Mouse (Mus musculus) heart, embryonic 14.5 days (tissue): Measurements from ENCODE around the gene Htr1d. TPM values are rescaled to one million over a fixed set of nuclear protein-coding genes. Genes with fewer than 3 reads are reported as not detected.
A peak's percentile ranks its signal among the peaks of the same experiment; 100 is the strongest.

ENCODE experiments used
- ATAC-seq: fragments of 200-750 bp; cut with Nextera tagmentation; 2 replicates; pipeline ENCODE4 v1.8.0; 2017; ENCODE audit warnings: low read depth, moderate TSS enrichment; ENCODE audit not compliant: insufficient number of reproducible peaks, insufficient read depth, low FRiP score
- H3K27ac ChIP-seq, 2 experiments: fragments of 200-500 bp in 1 of 2; fragments of 300-500 bp in 1 of 2; sonication (generic) in 1 of 2; replicated peaks in 1 of 2; 2 replicates each; pipeline ENCODE4 v1.5.1; 2012 to 2014; ENCODE audit warnings: low read depth in 2 of 2, low read length in 2 of 2, control low read depth in 1 of 2, mild to moderate bottlenecking in 1 of 2, mixed read lengths in 1 of 2; ENCODE audit not compliant: control insufficient read depth in 1 of 2, insufficient read depth in 1 of 2
- H3K27me3 ChIP-seq: fragments of 300-500 bp; sonication (generic); 2 replicates; pipeline ENCODE4 v1.6.1; 2014; ENCODE audit warnings: mild to moderate bottlenecking, low read length, control low read depth; ENCODE audit not compliant: control insufficient read depth, insufficient read depth
- H3K36me3 ChIP-seq: fragments of 300-500 bp; sonication (generic); 2 replicates; pipeline ENCODE4 v1.6.1; 2014; ENCODE audit warnings: mild to moderate bottlenecking, control low read depth, low read length, mixed read lengths; ENCODE audit not compliant: control insufficient read depth, insufficient read depth
- H3K4me1 ChIP-seq, 2 experiments: fragments of 200-500 bp in 1 of 2; fragments of 300-500 bp in 1 of 2; sonication (generic) in 1 of 2; 2 replicates each; pipeline ENCODE4 v1.6.1; 2012 to 2014; ENCODE audit warnings: low read length in 2 of 2, control low read depth in 1 of 2, mixed read lengths in 1 of 2; ENCODE audit not compliant: control insufficient read depth in 2 of 2, insufficient read depth in 2 of 2
- H3K4me2 ChIP-seq: fragments of 300-500 bp; sonication (generic); 2 replicates; pipeline ENCODE4 v1.6.1; 2014; ENCODE audit warnings: mild to moderate bottlenecking, low read length
- H3K4me3 ChIP-seq, 2 experiments: fragments of 200-500 bp in 1 of 2; fragments of 300-500 bp in 1 of 2; sonication (generic) in 1 of 2; 2 replicates each; pipeline ENCODE4 v1.5.1; 2012 to 2014; ENCODE audit warnings: low read length in 2 of 2, mild to moderate bottlenecking in 2 of 2, control low read depth in 1 of 2, low read depth in 1 of 2, moderate library complexity in 1 of 2; ENCODE audit not compliant: control insufficient read depth in 1 of 2, insufficient read depth in 1 of 2
- H3K9ac ChIP-seq: fragments of 300-500 bp; sonication (generic); 2 replicates; pipeline ENCODE4 v1.6.1; 2014; ENCODE audit warnings: mild to moderate bottlenecking, low read length
- H3K9me3 ChIP-seq: fragments of 300-500 bp; sonication (generic); 2 replicates; pipeline ENCODE4 v1.6.1; 2016; ENCODE audit warnings: low read length, control low read depth; ENCODE audit not compliant: control insufficient read depth
- WGBS: fragments of 180-500 bp; shearing (Covaris S2); extraction: QIAGEN DNeasy Blood & Tissue Kit; methylation state at CpG from one replicate; pipeline ENCODE4 v1.1.7; 2014; 5-methylcytosine and 5-hydroxymethylcytosine counted together
- polyA plus RNA-seq: library from polyadenylated mRNA; unstranded; fragments of >200 nt; fragmentation: Nextera tagmentation; extraction: Ambion mirVana; gene quantifications from 2 replicates; pipeline ENCODE4 v1.2.1, GENCODE M21; 2014

Gene Htr1d
- polyA plus RNA-seq, 1 experiment from 2014 or later = not detected

GRCm38 (mm10) chr4:136469941-136470346, 46.6 kb downstream of the Htr1d start:
- Histone ChIP-seq H3K27me3 (no peaks in the 10 kb centered on the region), H3K4me2 (peak overlapping the region; percentile 70), H3K36me3 (no peaks in the 10 kb centered on the region), H3K9me3 (no peaks in the 10 kb centered on the region), H3K4me3 (peak overlapping the region; percentile 72 to 97), H3K4me1 (peaks cover 7 to 51% of the 10 kb centered on the region in 2 experiments), H3K27ac (peak overlapping the region; percentile 94 to 99), H3K9ac (peak overlapping the region; percentile 97)
- ATAC-seq = peak; percentile 84
- WGBS = under 1% methylated on average over 34 of the region's 55 CpGs

GRCm38 (mm10) chr4:136470347-136471071, 47.2 kb downstream of the Htr1d start:
- Histone ChIP-seq H3K9ac (peak overlapping the region; percentile 97), H3K4me1 (peaks cover 7 to 51% of the 10 kb centered on the region in 2 experiments), H3K4me3 (peak overlapping the region; percentile 72 to 97), H3K27ac (peak overlapping the region; percentile 94 to 99), H3K36me3 (no peaks in the 10 kb centered on the region), H3K4me2 (peak overlapping the region; percentile 70), H3K27me3 (no peaks in the 10 kb centered on the region), H3K9me3 (no peaks in the 10 kb centered on the region)
- no peak for ATAC-seq
- under 1% methylated on average over 57 of the region's 58 CpGs for WGBS

- WGBS = 90% methylated on average over 1 of the region's 1 CpGs
- no peaks in the 10 kb centered on the region for H3K27me3 ChIP-seq
Measured at GRCm38 (mm10) chr4:136476692-136477091, 53.4 kb downstream of the Htr1d start.

GRCm38 (mm10) chr4:136486549-136486948, 63.2 kb downstream of the Htr1d start:
- Histone ChIP-seq H3K4me3 (no peak overlapping the region), H3K9ac (no peak overlapping the region), H3K27me3 (no peaks in the 10 kb centered on the region), H3K4me1 (no peaks in the 10 kb centered on the region), H3K4me2 (no peak overlapping the region), H3K27ac (no peak overlapping the region), H3K36me3 (no peaks in the 10 kb centered on the region; the same call in 1 of the 2 replicates), H3K9me3 (no peaks in the 10 kb centered on the region)
- no peak for ATAC-seq
- WGBS = 84% methylated on average over 2 of the region's 2 CpGs

More at GRCm38 (mm10) chr4:136476692-136477091, 53.4 kb downstream of the Htr1d start:
- Histone ChIP-seq H3K4me1 (peaks cover 0 to 30% of the 10 kb centered on the region in 2 experiments; a peak in 2 of 4 replicates), H3K27ac (no peak overlapping the region), H3K4me2 (no peak overlapping the region), H3K9ac (no peak overlapping the region), H3K4me3 (no peak overlapping the region), H3K36me3 (no peaks in the 10 kb centered on the region), H3K9me3 (no peaks in the 10 kb centered on the region)
- no peak for ATAC-seq

Other genes with a start within 250 kb of the Htr1d start
- gene Asap3, start 217.2 kb upstream of the Htr1d start, polyA plus RNA-seq = 1.3 and 1.5 TPM in 2 replicates
- 64.7 and 74.6 TPM in 2 replicates for gene Tcea3, start 175.8 kb upstream of the Htr1d start, polyA plus RNA-seq
- 23.1 and 27.6 TPM in 2 replicates for gene Zfp46, start 138.8 kb upstream of the Htr1d start, polyA plus RNA-seq
- gene Hnrnpr, start 112.6 kb upstream of the Htr1d start, polyA plus RNA-seq = 85.3 and 88.8 TPM in 2 replicates
- 0.26 and 0.30 TPM in 2 replicates for gene 6030445D17Rik, start 38.7 kb downstream of the Htr1d start, polyA plus RNA-seq
- gene Luzp1, start 46.2 kb downstream of the Htr1d start, polyA plus RNA-seq = 90.5 and 95.6 TPM in 2 replicates
- 40.0 and 45.9 TPM in 2 replicates for gene Kdm1a, start 179.2 kb downstream of the Htr1d start, polyA plus RNA-seq
- not detected in 2 replicates for gene Tex46, start 186.9 kb downstream of the Htr1d start, polyA plus RNA-seq
- not detected in 2 replicates for gene Lactbl1, start 199.1 kb downstream of the Htr1d start, polyA plus RNA-seq